Mouse (Mus musculus): ENCODE data around the gene Rps28. TPM values are rescaled to one million over a fixed set of nuclear protein-coding genes. Genes with fewer than 3 reads are reported as not detected.
"Not testable (repeated sequence)": the region's sequence is repeated elsewhere in the genome, so short reads cannot be mapped to it uniquely, and the experiment has no call there.

The Rps28 gene
- polyA plus RNA-seq, 1 experiment from 2014 or later: 1,039 TPM

- H3K9ac ChIP-seq (ENCODE audit: low read length): 0 out of 2 replicates have a peak overlapping the region, but pooled peaks have one; percentile 6
- H3K4me3 ChIP-seq (ENCODE audit: low read length): no peak overlapping the region
- peaks cover 31% of the 10 kb centered on the region for H3K36me3 ChIP-seq (ENCODE audit: control insufficient read depth, insufficient read depth, low read length)
- 86% methylated on average over 10 of the region's 10 CpGs for WGBS
- no peak for ATAC-seq (ENCODE audit: low read depth)
- H3K27me3 ChIP-seq (ENCODE audit: control insufficient read depth, insufficient read depth, low read depth, low read length): no peaks in the 10 kb centered on the region
- H3K4me1 ChIP-seq (replicated peaks; ENCODE audit: control insufficient read depth, insufficient read depth, low read length): peaks cover 18% of the 10 kb centered on the region
- peak overlapping the region; percentile 58 for H3K27ac ChIP-seq (ENCODE audit: low read length)
- no peak overlapping the region for H3K4me2 ChIP-seq (ENCODE audit: low read depth, low read length)
- H3K9me3 ChIP-seq (ENCODE audit: control insufficient read depth, low read length): no peaks in the 10 kb centered on the region
Measured at GRCm38 (mm10) chr17:33829561-33829960, 5.2 kb upstream of the Rps28 start.

- peaks cover 25% of the 10 kb centered on the region for H3K36me3 ChIP-seq (ENCODE audit: control insufficient read depth, insufficient read depth, low read length)
- peak overlapping the region; percentile 58 for H3K27ac ChIP-seq (ENCODE audit: low read length)
- no peak overlapping the region; the same call in 1 of the 2 replicates for H3K9ac ChIP-seq (ENCODE audit: low read length)
- H3K4me3 ChIP-seq (ENCODE audit: low read length): no peak overlapping the region
- H3K27me3 ChIP-seq (ENCODE audit: control insufficient read depth, insufficient read depth, low read depth, low read length): no peaks in the 10 kb centered on the region
- peak; percentile 65 for ATAC-seq (ENCODE audit: low read depth)
- no peak overlapping the region for H3K4me2 ChIP-seq (ENCODE audit: low read depth, low read length)
- peaks cover 18% of the 10 kb centered on the region for H3K4me1 ChIP-seq (replicated peaks; ENCODE audit: control insufficient read depth, insufficient read depth, low read length)
- 19% methylated on average over 2 of the region's 2 CpGs for WGBS
- no peaks in the 10 kb centered on the region for H3K9me3 ChIP-seq (ENCODE audit: control insufficient read depth, low read length)
Measured at GRCm38 (mm10) chr17:33828892-33829291, 4.5 kb upstream of the Rps28 start.

GRCm38 (mm10) chr17:33826850-33827249, 2.5 kb upstream of the Rps28 start:
- no peak for ATAC-seq (ENCODE audit: low read depth)
- peaks cover 29% of the 10 kb centered on the region for H3K4me1 ChIP-seq (replicated peaks; ENCODE audit: control insufficient read depth, insufficient read depth, low read length)

GRCm38 (mm10) chr17:33825462-33825861, 1.1 kb upstream of the Rps28 start:
- H3K4me1 ChIP-seq (replicated peaks; ENCODE audit: control insufficient read depth, insufficient read depth, low read length): peaks cover 29% of the 10 kb centered on the region
- no peak for ATAC-seq (ENCODE audit: low read depth)
- no peaks in the 10 kb centered on the region for H3K9me3 ChIP-seq (ENCODE audit: control insufficient read depth, low read length)
- H3K27me3 ChIP-seq (ENCODE audit: control insufficient read depth, insufficient read depth, low read depth, low read length): no peaks in the 10 kb centered on the region
- H3K4me2 ChIP-seq (ENCODE audit: low read depth, low read length): peak overlapping the region; percentile 75
- peak overlapping the region; percentile 77 for H3K9ac ChIP-seq (ENCODE audit: low read length)
- WGBS: 77% methylated on average over 8 of the region's 8 CpGs
- H3K27ac ChIP-seq (ENCODE audit: low read length): no peak overlapping the region
- peak overlapping the region; percentile 89 for H3K4me3 ChIP-seq (ENCODE audit: low read length)
- H3K36me3 ChIP-seq (ENCODE audit: control insufficient read depth, insufficient read depth, low read length): peaks cover 32% of the 10 kb centered on the region

More at GRCm38 (mm10) chr17:33826850-33827249, 2.5 kb upstream of the Rps28 start:
- 1% methylated on average over 3 of the region's 3 CpGs for WGBS
- no peak overlapping the region for H3K4me3 ChIP-seq (ENCODE audit: low read length)
- no peak overlapping the region for H3K9ac ChIP-seq (ENCODE audit: low read length)
- H3K27ac ChIP-seq (ENCODE audit: low read length): no peak overlapping the region
- H3K9me3 ChIP-seq (ENCODE audit: control insufficient read depth, low read length): no peaks in the 10 kb centered on the region
- H3K27me3 ChIP-seq (ENCODE audit: control insufficient read depth, insufficient read depth, low read depth, low read length): no peaks in the 10 kb centered on the region
- H3K36me3 ChIP-seq (ENCODE audit: control insufficient read depth, insufficient read depth, low read length): peaks cover 24% of the 10 kb centered on the region
- H3K4me2 ChIP-seq (ENCODE audit: low read depth, low read length): no peak overlapping the region

- 5% methylated on average over 6 of the region's 6 CpGs for WGBS
- peak overlapping the region; percentile 89 for H3K4me3 ChIP-seq (ENCODE audit: low read length)
- ATAC-seq (ENCODE audit: low read depth); H3K27me3 ChIP-seq (ENCODE audit: control insufficient read depth, insufficient read depth, low read depth, low read length); H3K9me3 ChIP-seq (ENCODE audit: control insufficient read depth, low read length): not testable (repeated sequence)
- peak overlapping the region; percentile 75 for H3K4me2 ChIP-seq (ENCODE audit: low read depth, low read length)
- H3K36me3 ChIP-seq (ENCODE audit: control insufficient read depth, insufficient read depth, low read length): peaks cover 33% of the 10 kb centered on the region
- peak overlapping the region; percentile 57; the same call in 1 of the 2 replicates for H3K27ac ChIP-seq (ENCODE audit: low read length)
- H3K9ac ChIP-seq (ENCODE audit: low read length): peak overlapping the region; percentile 77
- peaks cover 29% of the 10 kb centered on the region for H3K4me1 ChIP-seq (replicated peaks; ENCODE audit: control insufficient read depth, insufficient read depth, low read length)
Measured at GRCm38 (mm10) chr17:33824997-33825330, 602 bp upstream of the Rps28 start.

GRCm38 (mm10) chr17:33823171-33823570, 1.2 kb downstream of the Rps28 start:
- not testable (repeated sequence) for ATAC-seq (ENCODE audit: low read depth); H3K27me3 ChIP-seq (ENCODE audit: control insufficient read depth, insufficient read depth, low read depth, low read length); H3K27ac ChIP-seq (ENCODE audit: low read length); H3K9me3 ChIP-seq (ENCODE audit: control insufficient read depth, low read length)
- H3K4me1 ChIP-seq (replicated peaks; ENCODE audit: control insufficient read depth, insufficient read depth, low read length): peaks cover 26% of the 10 kb centered on the region
- peak overlapping the region; percentile 86 for H3K4me2 ChIP-seq (ENCODE audit: low read depth, low read length)
- H3K36me3 ChIP-seq (ENCODE audit: control insufficient read depth, insufficient read depth, low read length): peaks cover 37% of the 10 kb centered on the region
- WGBS: 63% methylated on average over 8 of the region's 8 CpGs
- H3K9ac ChIP-seq (ENCODE audit: low read length): peak overlapping the region; percentile 77
- peak overlapping the region; percentile 89 for H3K4me3 ChIP-seq (ENCODE audit: low read length)

- Histone ChIP-seq H3K27me3 (ENCODE audit: control insufficient read depth, insufficient read depth, low read depth, low read length) (no peaks in the 10 kb centered on the region), H3K4me2 (ENCODE audit: low read depth, low read length) (no peak overlapping the region), H3K9me3 (ENCODE audit: control insufficient read depth, low read length) (no peaks in the 10 kb centered on the region), H3K9ac (ENCODE audit: low read length) (no peak overlapping the region), H3K4me1 (replicated peaks; ENCODE audit: control insufficient read depth, insufficient read depth, low read length) (peaks cover 27% of the 10 kb centered on the region), H3K27ac (ENCODE audit: low read length) (no peak overlapping the region), H3K4me3 (ENCODE audit: low read length) (no peak overlapping the region), H3K36me3 (ENCODE audit: control insufficient read depth, insufficient read depth, low read length) (peaks cover 37% of the 10 kb centered on the region)
- no peak for ATAC-seq (ENCODE audit: low read depth)
- 61% methylated on average over 1 of the region's 1 CpGs for WGBS
Measured at GRCm38 (mm10) chr17:33822436-33822959, 1.9 kb downstream of the Rps28 start.

- 16% methylated on average over 33 of the region's 33 CpGs for WGBS
- peaks cover 37% of the 10 kb centered on the region for H3K36me3 ChIP-seq (ENCODE audit: control insufficient read depth, insufficient read depth, low read length)
- H3K9me3 ChIP-seq (ENCODE audit: control insufficient read depth, low read length): no peaks in the 10 kb centered on the region
- no peak for ATAC-seq (ENCODE audit: low read depth)
- H3K27ac ChIP-seq (ENCODE audit: low read length): peak overlapping the region; percentile 82
- H3K27me3 ChIP-seq (ENCODE audit: control insufficient read depth, insufficient read depth, low read depth, low read length): no peaks in the 10 kb centered on the region
- peak overlapping the region; percentile 84 for H3K4me2 ChIP-seq (ENCODE audit: low read depth, low read length)
- peak overlapping the region; percentile 59 for H3K4me3 ChIP-seq (ENCODE audit: low read length)
- H3K4me1 ChIP-seq (replicated peaks; ENCODE audit: control insufficient read depth, insufficient read depth, low read length): peaks cover 25% of the 10 kb centered on the region
- peak overlapping the region; percentile 78 for H3K9ac ChIP-seq (ENCODE audit: low read length)
Measured at GRCm38 (mm10) chr17:33817969-33818643, 6.3 kb downstream of the Rps28 start.

- no peaks in the 10 kb centered on the region for H3K9me3 ChIP-seq (ENCODE audit: control insufficient read depth, low read length)
- peak; percentile 97 for ATAC-seq (ENCODE audit: low read depth)
- peak overlapping the region; percentile 80 for H3K9ac ChIP-seq (ENCODE audit: low read length)
- peak overlapping the region; percentile 93 for H3K27ac ChIP-seq (ENCODE audit: low read length)
- H3K4me1 ChIP-seq (replicated peaks; ENCODE audit: control insufficient read depth, insufficient read depth, low read length): peaks cover 19% of the 10 kb centered on the region
- H3K27me3 ChIP-seq (ENCODE audit: control insufficient read depth, insufficient read depth, low read depth, low read length): no peaks in the 10 kb centered on the region
- H3K4me3 ChIP-seq (ENCODE audit: low read length): peak overlapping the region; percentile 59
- peak overlapping the region; percentile 84 for H3K4me2 ChIP-seq (ENCODE audit: low read depth, low read length)
- WGBS: under 1% methylated on average over 81 of the region's 89 CpGs
- H3K36me3 ChIP-seq (ENCODE audit: control insufficient read depth, insufficient read depth, low read length): peaks cover 32% of the 10 kb centered on the region
Measured at GRCm38 (mm10) chr17:33817184-33817968, 7.0 kb downstream of the Rps28 start.

Data from lung, embryonic 16.5 days (tissue).